In genomic region chr5:27037796-27038195, GRCm38 (mm10) we compare ENCODE assay signal across 27 mouse cellular contexts.
"Had no signal": no experiment of that assay in that cellular context is flagged by ENCODE, and none has a peak within 500 bp of the region (broad histone marks: within the 10 kb centered on the region; RNA-seq: fewer than 3 reads in every experiment).

No protein-coding gene starts in this region.

- H3K9ac ChIP-seq: embryonic facial prominence, embryonic 12.5 days; embryonic facial prominence, embryonic 13.5 days; embryonic facial prominence, embryonic 15.5 days; forebrain, embryonic 12.5 days; forebrain, embryonic 13.5 days; forebrain, embryonic 15.5 days; forebrain, postnatal 0 days had no signal

- H3K27ac ChIP-seq: embryonic facial prominence, embryonic 10.5 days; embryonic facial prominence, embryonic 12.5 days; embryonic facial prominence, embryonic 13.5 days; embryonic facial prominence, embryonic 15.5 days; forebrain, embryonic 10.5 days; forebrain, embryonic 12.5 days; forebrain, embryonic 13.5 days; forebrain, embryonic 15.5 days; gastrocnemius, adult 2 months; heart, adult 2 months had no signal

- H3K4me3 ChIP-seq: embryonic facial prominence, embryonic 10.5 days; embryonic facial prominence, embryonic 12.5 days; embryonic facial prominence, embryonic 13.5 days; embryonic facial prominence, embryonic 15.5 days; erythroblast, embryonic 14.5 days; forebrain, embryonic 10.5 days; forebrain, embryonic 12.5 days; forebrain, embryonic 13.5 days; forebrain, embryonic 15.5 days; gastrocnemius, adult 2 months; heart, adult 2 months had no signal

- H3K4me2 ChIP-seq: embryonic facial prominence, embryonic 12.5 days; embryonic facial prominence, embryonic 13.5 days; embryonic facial prominence, embryonic 15.5 days; forebrain, embryonic 12.5 days; forebrain, embryonic 13.5 days; forebrain, embryonic 15.5 days had no signal

- H3K27me3 ChIP-seq: embryonic facial prominence, embryonic 12.5 days; embryonic facial prominence, embryonic 13.5 days; embryonic facial prominence, embryonic 15.5 days; forebrain, embryonic 12.5 days; forebrain, embryonic 13.5 days; forebrain, embryonic 15.5 days had no signal

- H3K9me3 ChIP-seq: embryonic facial prominence, embryonic 10.5 days; embryonic facial prominence, embryonic 12.5 days; embryonic facial prominence, embryonic 13.5 days; embryonic facial prominence, embryonic 15.5 days; forebrain, embryonic 10.5 days; forebrain, embryonic 12.5 days; forebrain, embryonic 13.5 days; forebrain, embryonic 15.5 days had no signal

- ATAC-seq: forebrain, embryonic 13.5 days; forebrain, embryonic 14.5 days; forebrain, embryonic 15.5 days; forebrain, embryonic 16.5 days; forebrain, postnatal 0 days had no signal

- DNase-seq: cerebellum, adult 8-10 months; cerebellum, adult 9-10 months; cerebellum, adult 9-11 months; cerebellum, postnatal 10 days; cerebellum, postnatal 14 days; cerebellum, postnatal 25 days; cerebellum, postnatal 36 days; embryo, embryonic 11 days; forebrain, postnatal 0 days; gastrocnemius, adult 2 months; gastrocnemius, postnatal 10 days; gastrocnemius, postnatal 14 days; gastrocnemius, postnatal 25 days; gastrocnemius, postnatal 36 days; heart, adult 18-20 months; heart, adult 2 months had no signal

- H3K4me1 ChIP-seq: embryonic facial prominence, embryonic 10.5 days; embryonic facial prominence, embryonic 12.5 days; embryonic facial prominence, embryonic 13.5 days; embryonic facial prominence, embryonic 15.5 days; forebrain, embryonic 10.5 days; forebrain, embryonic 12.5 days; forebrain, embryonic 13.5 days; forebrain, embryonic 15.5 days had no signal

- H3K36me3 ChIP-seq: embryonic facial prominence, embryonic 10.5 days; embryonic facial prominence, embryonic 12.5 days; embryonic facial prominence, embryonic 13.5 days; embryonic facial prominence, embryonic 15.5 days; forebrain, embryonic 10.5 days; forebrain, embryonic 12.5 days; forebrain, embryonic 15.5 days had no signal
